Mouse (Mus musculus) kidney, adult 11 months (tissue): Measurements from ENCODE around the gene Spaca6.
"Not testable (repeated sequence)": the region's sequence is repeated elsewhere in the genome, so short reads cannot be mapped to it uniquely, and the experiment has no call there.

Source experiments
- DNase-seq: peaks from one replicate; pipeline ENCODE4 v3.0.0; 2022

Gene Spaca6

DNA sequence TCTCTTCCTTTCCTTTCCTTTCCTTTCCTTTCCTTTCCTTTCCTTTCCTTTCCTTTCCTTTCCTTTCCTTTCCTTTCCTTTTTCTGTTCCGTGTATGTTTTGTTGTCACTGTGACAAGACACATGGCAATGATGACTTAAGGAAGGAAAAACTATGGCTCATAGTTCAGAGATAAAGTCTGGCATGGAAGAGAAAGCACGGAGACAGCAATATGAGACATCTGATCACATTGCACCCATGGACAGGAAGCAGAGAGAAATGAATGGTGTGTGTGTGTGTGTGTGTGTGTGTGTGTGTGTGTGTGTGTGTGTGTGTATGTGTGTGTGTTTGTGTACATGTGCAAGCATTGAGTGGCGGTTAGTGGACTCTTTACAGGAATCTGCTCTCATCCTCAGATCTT is 17.6 kb downstream of the Spaca6 start:
- DNase-seq = not testable (repeated sequence)

DNA sequence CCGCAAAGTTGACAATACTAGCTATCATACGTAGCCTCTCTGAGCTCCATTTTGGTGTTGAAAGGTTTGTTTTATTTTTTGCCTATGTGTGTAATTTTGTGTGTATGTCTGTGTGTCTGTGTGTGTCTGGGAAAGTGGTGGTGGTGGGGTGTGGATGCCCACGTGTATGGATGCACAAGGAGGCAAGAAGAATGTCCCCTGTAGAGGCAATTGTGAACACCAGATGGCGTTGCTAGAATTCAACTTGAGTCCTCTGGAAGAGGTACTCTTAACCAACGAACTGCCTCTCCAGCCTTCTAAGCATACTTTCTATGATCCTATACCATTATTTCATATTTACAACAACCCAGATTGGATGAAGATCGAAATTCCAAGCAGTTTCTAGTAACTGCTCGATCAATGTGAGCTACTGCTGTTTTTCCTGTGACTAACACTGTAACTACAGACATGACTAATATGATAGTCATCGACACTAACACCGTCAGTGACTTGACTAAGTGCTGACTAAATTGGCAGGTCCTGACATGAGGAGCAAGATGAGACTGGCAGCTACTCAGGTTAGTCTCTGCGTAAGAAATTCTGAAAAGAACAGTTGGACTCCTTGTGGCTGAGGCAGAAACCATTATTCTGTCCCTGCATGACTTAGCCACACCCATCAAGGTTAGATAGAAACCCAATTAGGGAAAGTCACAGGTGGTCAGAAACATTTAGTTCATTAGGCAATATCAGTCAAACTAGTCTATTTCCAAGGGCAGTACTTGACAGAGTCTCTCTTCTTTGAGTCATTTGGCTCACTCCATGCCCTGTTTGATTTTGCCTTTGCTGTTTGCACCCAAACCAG is 18.4 kb downstream of the Spaca6 start:
- DNase-seq = no peak

GRCm38 (mm10) chr17:17848988-17849387 is 22.0 kb downstream of the Spaca6 start:
- DNase-seq = no peak

GRCm38 (mm10) chr17:17849906-17850712 is 23.2 kb downstream of the Spaca6 start:
- no peak for DNase-seq

DNA sequence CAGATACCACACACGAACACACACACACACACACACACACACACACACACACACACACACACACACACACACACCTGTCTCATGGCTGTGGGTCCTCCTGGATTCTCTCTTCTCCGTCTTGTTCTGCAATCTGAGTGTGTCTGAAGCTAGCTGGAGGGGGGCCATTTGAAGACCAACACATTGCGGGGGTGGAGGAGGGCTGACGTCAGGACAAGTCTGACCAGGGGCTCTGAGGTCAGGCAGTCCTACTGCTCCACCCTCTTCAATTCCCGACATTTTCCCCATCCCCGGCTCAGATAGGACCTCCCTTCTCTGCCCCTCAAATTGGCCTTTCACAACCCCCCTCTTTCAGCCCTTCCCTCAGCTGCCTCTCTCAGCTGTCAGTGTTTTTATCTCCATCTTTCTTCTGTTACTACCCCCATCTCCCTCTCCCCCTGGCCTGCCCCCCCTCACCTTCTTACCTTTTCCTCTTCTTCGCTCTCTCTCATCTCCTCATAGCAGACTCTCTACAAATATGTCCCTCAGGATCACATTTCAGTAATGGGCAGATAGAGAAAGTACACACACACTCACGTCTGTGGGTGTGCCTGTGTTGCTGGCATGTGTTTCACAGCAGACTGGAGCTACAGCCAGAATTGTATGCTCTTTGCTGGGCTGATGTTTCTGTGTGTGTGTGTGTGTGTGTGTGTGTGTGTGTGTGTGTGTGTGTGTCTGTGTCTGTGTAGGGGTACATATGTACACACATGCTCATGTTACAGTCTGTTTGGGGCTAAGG is 28.3 kb downstream of the Spaca6 start, which contains the start of gene Has1:
Has1 (minus strand) TSS at position 142 of the 775 bp plus-strand sequence.
- no peak for DNase-seq

GRCm38 (mm10) chr17:17856612-17857011 is 29.7 kb downstream of the Spaca6 start:
- no peak for DNase-seq

- DNase-seq = no peak
Measured at GRCm38 (mm10) chr17:17857446-17857845, 30.5 kb downstream of the Spaca6 start.

GRCm38 (mm10) chr17:17860110-17860509 is 33.2 kb downstream of the Spaca6 start:
- DNase-seq = no peak

DNA sequence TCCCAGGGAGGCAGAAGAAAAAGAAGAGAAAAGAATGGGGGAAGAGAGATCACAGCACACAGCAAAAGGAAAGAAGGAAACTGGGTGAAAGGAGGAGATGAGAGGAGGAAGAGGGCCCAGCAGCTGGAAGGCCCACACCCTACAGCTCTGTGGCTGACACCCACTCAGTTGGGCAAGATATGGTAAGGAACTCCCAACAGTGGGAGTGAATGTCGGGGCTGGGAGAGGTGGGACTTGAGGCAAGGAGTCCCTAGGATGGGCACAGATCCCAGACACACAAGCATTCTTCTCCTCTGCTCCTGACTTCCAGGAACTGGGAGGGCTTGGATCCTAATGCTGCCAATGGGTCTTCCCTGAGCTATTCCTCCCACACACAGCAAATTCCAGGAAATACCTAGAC is 35.4 kb downstream of the Spaca6 start:
- no peak for DNase-seq

DNA sequence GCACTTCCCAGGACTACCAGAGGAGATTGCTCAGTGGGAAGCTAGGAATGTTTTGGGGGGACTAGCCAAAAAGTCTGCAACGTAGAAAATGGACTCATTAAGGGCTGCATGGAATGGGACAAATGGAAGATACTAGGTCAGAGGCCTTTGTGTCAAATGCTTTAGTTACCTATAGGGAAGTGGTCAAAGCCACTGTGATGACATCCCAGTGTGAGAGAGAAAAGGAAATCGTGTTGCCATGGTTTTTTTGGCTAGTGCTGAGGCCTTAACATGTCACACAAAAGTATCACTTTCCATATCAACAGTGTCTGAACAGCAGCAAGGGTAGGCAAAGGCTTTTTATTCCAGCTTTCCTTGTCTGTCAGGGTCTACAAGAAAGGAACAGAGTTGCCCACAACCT is 38.2 kb downstream of the Spaca6 start:
- DNase-seq = no peak

DNA sequence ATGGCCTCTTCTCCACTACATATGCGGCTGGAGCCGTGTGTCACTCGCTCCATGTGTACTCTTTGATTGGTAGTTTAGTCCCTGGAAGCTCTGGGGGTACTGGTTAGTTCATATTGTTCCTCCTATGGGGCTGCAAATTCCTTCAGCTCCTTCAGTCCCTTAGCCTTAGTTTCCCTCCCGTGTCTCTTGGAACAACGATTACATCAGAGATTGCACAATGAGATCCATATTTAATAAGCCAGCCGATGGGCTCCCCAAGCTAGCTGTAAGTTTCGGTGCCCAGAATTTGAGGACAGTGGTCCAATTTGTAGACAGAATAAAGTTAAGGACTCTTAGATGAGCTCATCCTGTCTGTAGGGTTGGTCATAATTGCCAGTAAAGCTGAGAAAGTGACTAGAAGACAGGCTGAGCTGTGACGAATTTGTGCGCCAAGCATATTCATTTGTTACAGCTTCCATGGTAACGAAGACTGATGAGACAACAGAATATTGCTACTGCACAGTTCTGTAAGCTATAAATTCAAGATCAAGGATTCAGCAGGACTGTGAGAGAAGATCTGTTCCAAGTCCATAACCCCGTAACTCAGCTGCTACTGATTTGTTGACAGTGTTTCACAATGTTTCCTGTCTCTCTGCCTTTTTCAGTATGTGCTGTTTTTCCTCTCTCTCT is 40.0 kb downstream of the Spaca6 start:
- no peak for DNase-seq

DNA sequence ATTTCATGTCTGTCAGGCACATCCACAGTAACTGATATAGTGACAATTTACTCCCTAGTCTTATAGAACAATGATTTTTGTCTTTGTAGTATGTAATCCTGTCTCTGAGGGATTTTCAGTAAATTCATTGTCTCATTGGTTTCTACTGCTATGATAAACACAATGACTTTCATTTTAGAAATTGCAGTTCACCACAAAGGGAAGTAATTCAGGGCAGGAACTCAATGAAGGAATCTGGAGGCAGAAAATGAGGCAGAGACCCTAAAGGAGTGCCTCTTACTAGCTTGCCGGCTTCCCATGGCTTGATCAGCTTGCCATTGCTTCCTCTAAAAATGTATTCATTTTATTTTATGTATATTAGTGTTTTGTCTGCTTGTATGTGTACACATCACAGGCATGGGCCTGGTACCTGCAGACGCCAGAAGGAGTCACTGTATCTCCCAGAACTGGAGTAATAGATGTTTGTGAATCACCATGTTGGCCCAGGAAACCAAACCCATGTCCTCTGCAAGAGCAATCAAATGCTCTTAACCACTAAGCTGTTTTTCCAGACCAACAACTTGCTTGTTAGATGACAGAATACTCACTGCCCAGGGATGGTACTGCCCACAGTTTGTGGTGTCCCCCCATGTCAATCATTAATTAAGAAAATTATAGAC is 44.1 kb downstream of the Spaca6 start:
- DNase-seq = no peak

DNA sequence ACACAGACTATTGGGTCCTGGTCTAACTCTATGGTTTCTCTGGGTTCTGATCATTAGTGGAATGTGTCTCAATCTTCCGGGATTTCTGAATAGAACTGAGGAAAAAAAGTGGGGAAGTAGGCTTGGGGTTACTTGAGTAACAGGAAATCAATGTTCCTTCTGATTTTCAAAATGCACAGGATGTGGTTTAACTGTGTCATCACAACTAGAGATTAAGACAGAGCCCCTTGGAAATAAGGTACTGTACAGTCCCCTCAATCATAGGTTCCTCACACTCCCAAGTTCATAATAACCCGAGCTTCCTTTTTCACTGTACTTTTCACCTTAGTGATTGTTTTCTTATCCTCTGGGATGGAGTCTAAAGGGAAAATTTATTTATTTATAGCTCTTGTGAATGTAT is 44.7 kb downstream of the Spaca6 start:
- DNase-seq = no peak

DNA sequence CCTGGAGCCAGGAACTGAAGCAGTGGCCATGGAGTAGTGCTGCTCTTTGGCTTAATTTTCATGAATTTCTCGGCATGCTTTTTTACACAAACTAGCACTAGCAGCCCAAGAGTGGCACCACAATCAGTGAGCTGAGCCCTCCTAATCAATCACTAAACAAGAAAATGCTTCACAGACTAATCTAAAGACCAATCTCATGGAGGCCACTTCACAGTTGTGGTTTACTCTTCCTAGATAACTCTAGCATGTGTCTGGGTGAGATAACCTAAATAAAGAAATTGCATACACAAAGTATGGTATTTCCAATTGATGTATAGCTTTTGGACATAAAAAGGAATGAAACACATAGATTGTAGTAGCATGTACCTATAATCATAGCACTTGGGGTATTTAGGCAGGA is 52.4 kb downstream of the Spaca6 start:
- DNase-seq = no peak

DNA sequence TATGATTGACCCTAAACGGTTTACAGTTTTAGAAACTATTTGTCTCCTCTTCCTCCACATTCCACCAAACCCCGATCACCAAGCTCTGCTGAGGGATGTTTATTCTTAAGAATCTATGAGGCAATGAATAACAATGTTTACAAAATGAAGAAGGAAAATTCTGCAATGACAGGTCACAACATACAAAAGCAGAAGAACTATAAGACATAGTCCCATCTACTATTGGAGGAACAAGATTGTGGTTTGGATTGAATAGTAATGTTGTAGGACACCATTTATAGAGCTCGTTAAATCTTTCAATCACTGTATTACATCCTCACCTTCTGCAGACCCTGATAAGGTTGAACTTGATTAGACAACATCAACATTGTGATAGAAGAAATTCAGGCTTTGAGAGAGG is 55.7 kb downstream of the Spaca6 start:
- no peak for DNase-seq

DNA sequence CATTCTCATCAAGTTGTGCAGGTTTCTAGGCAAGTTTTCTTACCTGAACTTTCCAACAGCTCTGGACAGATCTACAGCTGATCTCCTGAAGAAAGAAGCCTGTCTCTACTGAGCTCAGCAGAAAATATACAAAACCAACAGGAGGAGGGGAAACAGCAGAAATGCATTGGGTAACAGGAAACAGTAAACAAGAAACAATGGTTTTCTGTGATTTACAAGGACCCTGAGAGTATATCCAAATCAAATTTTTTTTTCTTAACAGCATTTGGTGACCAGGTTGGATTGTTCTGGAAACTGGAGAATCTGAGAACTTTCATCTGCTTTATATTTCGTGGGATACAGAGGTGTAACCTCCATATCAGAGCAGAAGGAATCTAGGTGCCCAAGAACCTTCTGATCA is 56.9 kb downstream of the Spaca6 start, which contains the start of gene Fpr1:
Fpr1 (minus strand) TSS at position 101 of the 400 bp plus-strand sequence.
- no peak for DNase-seq

- no peak for DNase-seq
Measured at GRCm38 (mm10) chr17:17887774-17888248, 60.9 kb downstream of the Spaca6 start, which contains the start of the genes Fpr2 and Fpr3. Fpr2 (plus strand) TSS chr17:17887824. Fpr3 (plus strand) TSS chr17:17887852.

- DNase-seq = no peak
Measured at GRCm38 (mm10) chr17:17889732-17890425, 62.9 kb downstream of the Spaca6 start.
